Mouse (Mus musculus): ENCODE data around the gene Nfatc4.

The Nfatc4 gene

DNA sequence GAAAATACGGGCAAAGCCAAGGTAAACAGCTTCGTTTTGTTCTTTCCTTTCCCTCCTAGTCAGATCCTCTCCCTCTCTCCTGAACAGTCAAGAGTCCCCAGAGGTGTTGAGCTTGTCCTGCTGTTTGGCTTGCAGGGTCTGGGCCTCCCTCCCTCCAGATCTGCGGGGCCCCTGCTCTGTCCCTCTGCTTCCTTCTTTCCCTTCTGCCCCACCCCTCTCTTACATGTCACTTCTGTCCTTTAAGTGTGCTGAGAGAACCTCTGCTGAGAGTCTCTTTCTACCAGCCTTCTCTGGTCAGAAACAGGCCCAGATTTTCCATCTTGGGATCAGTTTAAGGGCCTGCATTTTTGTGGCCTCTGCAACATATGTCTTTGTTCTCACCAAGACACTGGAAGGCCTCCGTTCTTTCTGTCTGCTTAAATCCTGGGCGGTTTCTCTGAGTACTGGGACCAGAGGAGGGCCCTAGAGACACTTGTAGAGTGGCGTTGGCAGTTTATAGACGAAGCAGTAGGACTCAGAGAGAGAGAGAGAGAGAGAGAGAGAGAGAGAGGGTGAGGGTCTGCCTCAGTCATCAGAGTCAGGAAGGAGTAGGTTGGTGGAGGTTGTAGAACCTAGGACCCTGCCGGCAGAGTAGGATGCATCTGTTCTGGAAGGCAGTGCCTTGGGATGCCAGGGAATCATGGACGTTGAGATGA lies 31.6 kb downstream of the Nfatc4 start:
- DNase-seq (ENCODE audit: low spot score), result no peak

DNA sequence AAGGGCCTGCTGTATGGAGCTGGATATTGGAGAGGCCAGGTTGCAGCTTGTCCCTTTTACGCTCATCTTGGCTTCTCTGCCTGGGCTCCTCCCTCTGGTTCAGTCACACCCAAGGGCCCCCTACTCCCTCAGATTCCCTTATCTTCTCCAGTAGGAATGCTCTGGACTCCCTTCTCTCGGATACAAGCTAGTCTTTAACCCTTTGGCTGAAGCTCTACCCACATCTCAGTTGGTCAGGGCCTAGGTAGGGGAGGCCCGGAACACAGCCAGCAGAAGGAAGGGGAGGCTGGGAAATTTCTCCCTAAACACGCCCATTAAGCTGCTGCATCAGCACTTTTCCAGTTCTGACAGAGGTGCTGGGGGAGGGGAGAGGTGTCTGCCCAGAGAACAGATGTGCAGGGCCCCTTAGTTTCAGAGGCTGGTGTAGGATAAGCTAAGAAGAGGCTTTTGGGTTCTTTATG lies 32.2 kb downstream of the Nfatc4 start:
- DNase-seq (ENCODE audit: low spot score), result no peak

DNA sequence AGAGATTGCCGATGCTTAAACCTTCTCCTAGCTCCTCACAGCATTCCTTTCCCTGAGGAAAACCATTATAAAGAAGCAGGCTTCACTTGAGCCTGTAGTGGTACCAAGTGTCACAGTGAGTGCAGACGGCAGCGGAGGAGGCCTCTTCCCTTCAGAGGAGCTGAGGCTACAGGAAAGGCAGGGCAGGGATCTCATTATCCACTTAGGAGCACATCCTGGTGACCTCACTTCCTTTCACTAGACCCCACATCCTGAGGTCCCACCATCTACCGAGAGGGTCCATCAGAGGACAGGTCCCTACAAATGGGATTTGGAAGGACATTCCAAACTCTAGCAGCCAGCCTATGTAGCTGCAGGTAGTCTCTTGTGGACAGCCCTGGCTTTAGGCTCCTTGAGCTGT lies 34.6 kb downstream of the Nfatc4 start:
- DNase-seq (ENCODE audit: low spot score), result no peak

DNA sequence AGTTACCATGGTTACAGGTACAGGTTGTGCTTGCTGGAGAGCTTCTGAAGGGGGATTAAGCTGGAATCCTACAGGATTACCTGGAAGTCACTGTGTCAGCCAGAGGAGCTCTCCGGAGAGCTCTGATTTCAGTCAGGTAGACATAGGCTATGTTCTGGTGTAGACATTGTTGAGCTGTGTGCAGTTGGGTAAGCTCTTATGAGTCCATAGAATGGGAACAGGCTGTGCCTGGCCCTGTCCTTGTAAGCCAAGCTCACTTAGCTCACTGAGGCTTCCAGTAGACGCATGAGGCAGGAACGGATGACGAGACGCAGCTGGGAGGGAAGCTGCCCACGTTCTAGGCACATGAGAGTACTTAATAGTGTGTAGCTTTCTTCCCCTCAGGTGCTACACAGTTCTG lies 39.2 kb downstream of the Nfatc4 start:
- no peak for DNase-seq (ENCODE audit: low spot score)

DNA sequence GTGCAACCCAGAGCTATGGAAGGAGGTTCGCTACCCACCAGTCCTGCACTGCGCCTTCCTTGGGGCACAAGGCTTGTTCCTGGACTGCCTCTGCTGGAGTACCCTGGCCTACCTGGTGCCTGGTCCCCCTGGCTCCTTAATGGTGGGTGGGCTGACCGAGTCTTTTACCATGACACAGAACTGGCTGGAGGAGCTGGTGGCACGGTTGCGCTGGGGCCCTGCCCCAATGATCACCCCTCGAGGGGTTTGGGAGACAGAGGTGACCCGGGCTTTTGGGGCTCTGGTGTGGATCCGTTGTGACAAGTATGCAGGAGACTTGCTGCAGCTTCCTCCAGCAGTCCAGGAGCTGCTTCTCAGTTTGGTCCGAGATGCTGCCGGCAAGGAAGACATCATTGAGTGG lies 40.0 kb downstream of the Nfatc4 start:
- no peak for DNase-seq (ENCODE audit: low spot score)

DNA sequence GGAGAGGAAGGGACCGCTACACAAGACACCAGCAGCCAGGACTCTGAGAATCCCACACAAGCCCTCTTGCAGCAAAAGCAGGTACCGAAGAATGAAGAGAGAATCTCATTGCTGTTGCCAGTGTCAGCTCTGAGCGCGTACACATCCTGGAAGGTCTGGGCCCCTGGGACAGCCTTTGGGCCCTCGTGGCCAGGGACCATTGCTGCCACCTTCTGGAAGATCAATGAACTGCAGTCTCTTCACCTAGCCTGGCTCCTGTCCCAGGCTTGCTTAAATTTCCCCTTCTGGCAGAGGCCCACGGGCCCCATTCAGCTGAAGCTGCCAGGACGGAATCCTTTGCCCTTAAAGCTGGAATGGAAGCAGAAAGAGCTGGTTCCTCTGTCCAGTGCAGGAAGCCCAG lies 40.8 kb downstream of the Nfatc4 start:
- DNase-seq (ENCODE audit: low spot score), result no peak

DNA sequence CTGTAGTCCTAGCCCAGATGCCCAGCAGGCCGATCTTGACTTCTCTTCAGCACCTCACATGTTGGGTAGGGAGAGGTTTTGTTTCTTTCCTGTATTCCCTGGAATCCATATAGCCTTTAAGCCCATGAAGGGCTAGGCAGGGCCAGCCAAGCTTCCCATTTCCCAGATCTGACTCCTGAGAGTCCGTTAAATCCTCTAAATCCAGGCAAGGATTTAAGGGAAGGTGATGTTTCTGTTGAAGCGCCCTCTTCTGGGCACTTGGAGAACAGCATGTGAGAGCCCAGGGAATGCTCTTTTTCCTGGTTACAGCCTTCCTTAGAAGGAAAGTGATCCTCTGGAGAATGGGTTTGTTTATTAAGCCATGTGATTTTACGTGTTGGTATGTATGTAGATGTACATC lies 44.0 kb downstream of the Nfatc4 start:
- DNase-seq (ENCODE audit: low spot score), result peak; percentile 39

DNA sequence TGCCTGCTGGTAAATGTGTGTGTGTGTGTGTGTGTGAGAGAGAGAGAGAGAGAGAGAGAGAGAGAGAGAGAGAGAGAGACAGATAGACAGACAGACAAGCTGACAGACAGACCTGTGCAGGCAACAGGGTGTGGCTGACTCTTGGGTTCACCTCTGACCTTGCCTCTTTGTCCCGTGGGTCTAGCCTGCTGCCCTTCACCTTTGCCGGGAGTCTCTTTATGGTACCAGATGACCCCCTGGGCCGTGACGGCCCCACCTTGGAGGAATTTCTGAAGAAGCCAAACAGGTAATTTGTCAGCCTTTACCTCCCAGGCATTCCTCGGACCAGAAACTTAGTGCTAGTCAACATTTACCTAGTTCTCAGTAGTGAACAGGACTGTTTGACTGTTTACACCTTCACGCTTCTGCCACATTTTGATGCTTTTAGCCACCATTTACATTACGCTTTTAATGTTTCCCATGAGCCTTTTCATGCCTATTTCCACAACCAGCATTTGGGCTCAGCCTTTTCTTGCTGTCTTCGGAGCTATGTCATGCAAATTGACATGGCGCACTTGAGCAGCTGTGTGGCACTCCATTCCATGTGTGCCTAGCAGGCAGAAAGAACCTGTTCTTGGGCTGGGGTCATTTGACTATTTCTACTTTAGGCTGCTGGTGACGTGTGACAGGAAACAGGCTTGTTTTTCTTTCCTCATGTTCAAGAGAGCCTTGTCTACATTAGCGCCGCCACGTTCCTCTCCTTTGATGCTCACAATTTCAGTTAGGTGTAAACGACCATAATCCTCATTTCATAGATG lies 45.5 kb downstream of the Nfatc4 start:
- DNase-seq (ENCODE audit: low spot score), result no peak

DNA sequence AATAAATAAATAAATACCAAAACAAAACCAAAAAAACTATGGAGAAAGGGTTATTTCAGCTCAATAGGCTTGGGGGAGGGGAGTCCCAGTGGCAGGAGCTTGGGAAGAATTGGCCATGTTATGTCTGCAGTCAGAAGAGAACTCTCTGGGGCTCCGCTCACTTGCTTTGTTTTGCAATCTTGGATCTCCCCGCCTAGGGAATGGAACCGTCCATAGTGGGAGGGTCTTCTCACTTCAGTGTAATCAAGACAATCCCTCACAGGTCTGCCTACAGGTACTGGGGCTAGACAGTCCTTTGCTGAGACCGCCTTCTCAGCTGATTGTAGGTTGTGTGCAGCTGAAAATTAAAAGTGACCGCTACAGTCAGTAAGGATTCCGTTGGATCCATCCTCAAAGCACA lies 46.6 kb downstream of the Nfatc4 start:
- DNase-seq (ENCODE audit: low spot score), result no peak

DNA sequence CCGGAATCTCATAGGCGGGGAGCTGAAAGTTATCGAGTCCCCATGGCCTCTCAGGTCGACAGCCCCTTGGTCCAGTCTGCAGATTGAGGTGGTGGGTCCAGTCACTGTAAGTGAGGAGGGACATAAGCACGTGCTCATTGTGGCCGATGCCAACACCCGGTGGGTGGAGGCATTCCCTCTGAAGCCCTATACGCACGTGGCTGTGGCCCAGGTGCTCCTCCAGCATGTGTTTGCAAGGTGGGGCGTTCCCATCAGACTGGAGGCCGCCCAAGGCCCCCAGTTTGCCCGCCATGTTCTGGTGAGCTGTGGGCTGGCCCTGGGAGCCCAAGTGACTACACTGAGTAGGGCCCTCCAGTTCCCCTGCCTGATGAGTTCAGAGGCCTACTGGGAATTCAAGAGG lies 49.1 kb downstream of the Nfatc4 start:
- DNase-seq (ENCODE audit: low spot score), result no peak

DNA sequence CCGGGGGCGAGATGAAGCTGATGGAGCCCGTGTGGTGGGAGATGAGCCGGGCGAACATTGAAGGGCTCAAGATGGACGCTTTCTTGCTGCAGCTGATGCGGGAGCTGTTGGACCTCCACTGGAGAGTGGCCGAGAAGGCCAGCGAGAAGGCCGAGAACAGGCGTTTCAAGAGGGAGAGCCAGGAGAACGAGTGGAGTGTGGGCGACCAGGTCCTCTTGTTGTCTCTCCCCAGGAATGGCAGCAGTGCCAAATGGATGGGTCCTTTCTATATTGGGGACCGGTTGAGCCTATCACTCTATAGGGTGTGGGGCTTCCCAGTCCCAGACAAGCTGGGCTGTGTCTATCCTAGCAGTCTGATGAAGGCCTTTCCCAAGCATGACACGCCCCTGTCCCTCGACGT lies 49.6 kb downstream of the Nfatc4 start:
- no peak for DNase-seq (ENCODE audit: low spot score)

DNA sequence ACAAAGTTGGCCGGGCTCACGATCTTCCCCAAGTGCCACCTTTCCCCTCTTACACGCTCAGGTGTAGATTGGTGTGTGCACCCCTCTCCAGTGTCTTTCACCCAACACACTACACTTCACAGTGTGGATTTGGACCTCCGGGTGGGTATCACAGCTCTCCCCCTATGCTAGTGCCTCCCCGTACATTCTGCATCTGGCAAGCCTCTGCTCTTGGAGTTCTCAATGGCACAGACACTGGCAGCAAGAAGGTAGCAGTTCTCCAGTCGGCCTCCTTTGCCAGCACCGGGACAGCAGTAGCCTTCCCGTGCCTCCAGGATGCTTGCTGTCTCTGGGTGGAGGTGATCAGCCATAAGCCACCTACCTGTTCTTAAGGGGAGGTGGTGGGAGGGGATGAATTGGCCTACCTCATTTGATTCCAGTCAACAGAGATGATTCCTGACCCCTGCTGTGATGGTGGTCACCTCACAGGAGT lies 50.3 kb downstream of the Nfatc4 start:
- no peak for DNase-seq (ENCODE audit: low spot score)

DNA sequence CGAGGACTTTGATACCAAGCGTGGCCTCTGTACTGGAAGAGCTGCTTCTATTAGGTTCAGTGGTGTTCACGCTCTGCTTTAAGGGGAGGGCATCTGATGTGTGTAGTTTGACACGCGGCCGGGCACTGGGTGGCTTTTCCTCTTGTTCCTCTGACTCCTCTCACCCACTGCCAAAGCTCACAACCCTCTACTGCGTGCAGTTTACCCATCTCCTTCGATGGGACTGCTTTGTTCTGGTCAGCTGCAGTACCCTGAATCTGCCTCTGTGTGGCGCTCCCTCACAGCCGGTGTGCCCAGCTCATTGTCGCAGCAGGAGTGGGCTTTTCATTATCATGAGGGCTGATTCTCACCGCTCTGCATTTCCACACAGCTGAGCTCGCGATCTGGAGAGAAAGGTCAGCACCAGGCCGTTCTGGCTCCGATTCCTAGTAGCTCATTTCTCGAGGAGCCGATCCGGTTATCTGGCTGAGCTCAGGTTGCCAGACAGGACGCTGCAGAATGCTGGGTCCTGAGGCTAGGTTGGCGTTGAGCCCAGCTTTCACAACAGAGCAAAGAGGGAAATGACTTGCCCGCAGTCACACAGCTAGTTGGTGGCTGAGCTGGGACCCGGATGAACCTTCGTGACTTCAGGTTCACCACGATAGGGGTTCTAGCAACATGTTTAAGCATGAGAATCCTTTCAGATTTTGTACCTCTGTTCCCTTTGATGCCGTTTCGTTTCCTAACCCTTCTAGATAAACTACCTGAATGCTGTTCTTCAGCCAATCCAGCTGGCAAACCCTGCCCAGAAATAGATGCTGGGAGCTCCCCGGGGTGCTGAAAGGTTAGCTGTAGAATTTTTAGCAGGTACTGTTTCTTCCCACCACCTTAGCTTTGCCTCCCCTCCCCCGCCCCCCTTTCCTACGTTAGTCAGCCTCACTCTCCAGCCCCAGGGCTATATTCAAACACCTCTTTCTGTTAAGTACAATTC lies 51.1 kb downstream of the Nfatc4 start:
- DNase-seq (ENCODE audit: low spot score), result peak; percentile 52

DNA sequence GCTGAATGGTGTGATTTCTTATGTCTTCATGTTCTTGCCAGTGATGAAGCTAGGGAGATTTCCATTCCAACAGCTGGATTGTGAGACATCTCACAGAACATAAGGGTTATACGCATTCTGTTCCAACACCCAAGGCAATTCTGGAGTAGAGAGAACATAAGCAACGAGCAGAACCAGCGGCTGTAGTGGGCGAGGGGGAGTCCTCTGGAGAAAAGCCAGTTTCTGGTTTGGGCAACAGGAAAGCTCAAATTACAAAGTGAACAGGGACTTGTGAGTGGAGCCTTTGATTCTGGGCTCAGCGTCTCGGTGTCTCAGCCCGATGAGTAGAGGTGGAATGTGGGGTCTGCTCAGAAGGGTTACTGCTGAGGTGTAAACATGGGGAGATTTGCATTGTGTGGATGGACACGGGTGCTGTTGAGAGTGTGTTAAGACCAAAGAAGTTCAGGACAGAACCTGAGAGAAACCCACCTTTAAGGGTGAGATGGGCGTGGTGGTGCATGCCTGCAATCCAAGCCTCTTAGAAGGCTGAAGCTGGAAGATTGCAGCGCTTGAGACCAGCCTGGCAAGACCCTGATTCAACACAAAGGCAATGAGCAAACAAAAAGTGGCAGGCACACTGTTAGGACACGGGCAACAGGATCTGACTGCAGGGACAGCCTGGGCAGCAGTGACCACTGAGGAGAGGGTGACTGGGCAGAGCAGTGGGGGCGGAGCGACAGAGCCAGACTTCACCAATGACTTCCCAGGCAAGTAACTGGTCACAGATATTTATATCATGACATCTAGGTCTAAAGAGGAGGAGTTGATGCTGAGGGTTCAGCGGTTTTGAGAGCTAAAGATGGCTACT lies 54.7 kb downstream of the Nfatc4 start:
- DNase-seq (ENCODE audit: low spot score), result no peak

DNA sequence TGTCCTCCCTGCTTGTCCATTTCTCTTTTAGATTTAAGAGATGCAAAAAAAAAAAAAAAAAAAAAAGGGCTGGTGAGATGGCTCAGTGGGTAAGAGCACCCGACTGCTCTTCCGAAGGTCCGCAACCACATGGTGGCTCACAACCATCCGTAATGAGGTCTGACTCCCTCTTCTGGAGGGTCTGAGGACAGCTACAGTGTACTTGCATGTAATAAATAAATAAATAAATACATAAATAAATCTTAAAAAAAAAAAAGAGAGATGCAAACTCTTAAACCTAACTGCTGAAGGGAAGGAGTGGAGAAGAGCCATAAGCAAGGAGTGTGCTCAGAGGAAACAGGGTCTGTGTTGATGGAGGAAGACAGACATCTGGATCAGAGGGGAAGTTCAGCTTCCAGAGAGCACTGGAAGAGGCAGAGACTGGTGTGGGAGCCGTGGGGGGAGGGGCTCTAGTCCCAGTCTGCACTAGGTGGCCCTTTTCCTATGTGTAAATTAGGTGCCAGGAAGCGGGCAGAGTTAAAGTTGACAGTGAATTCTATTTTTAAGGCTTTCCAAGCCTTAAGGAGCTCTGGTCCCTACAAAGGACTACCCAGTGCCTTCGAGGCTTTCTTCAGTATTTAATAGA lies 55.5 kb downstream of the Nfatc4 start:
- DNase-seq (ENCODE audit: low spot score), result no peak

DNA sequence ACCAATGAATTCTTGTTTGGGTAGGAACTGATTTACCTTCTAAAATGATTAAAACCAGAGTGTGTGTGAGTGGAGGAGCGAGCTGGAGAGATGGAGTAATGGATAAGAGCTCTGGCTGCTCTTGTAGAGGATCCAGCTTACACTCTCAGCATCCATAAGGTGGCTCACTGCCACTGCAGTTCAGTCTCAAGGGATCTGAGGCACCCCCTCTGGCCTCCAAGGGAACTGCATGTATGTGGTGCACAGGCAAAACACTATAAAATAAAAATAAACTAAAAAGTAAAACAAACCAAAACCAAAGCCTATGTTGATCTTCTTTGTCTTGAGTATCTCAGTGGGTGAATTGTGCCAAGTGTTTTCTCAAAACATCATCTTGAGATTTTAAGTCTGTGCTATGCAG lies 56.7 kb downstream of the Nfatc4 start:
- peak; percentile 70 for DNase-seq (ENCODE audit: low spot score)

DNA sequence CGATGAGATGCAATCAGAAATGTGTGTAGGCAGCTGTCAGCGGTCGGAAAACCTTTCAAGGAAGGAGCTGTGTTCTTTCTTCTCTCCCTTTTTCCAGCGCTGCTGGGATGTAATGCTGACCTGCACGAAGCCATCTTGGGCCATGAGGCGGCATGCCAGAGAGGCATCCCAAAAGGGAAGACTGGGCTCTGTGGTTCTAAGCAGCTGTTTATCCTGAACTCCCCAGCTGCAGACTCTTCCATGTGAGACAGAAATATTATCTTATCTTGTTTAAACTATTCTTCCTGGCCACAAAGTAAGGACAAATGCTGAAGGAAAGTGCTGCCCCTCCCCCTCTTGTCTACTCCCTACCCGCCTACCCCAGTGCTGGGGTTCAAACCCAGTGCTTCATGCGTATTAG lies 58.0 kb downstream of the Nfatc4 start:
- DNase-seq (ENCODE audit: low spot score), result no peak

DNA sequence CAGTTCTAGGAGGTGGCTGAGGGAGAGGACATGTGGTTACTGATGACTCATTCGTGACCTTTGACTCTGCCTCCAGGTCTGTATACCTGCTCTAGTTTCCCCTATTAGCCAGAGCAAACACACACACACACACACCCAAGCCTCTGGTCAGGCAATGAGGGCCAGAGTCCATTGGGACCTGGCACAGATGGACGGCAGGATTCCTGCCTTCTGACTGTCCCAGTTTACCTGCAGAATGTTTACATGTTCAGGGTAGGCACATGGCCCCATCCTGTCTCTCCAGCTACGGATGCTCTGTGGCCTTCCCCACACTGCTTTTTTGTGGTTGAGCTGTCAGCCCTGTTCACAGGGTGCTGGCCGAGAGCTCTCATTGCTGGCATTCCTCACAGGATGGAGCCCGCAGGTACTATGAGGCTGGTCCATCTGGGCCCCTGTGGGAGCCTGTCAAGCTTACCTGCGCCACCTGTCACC lies 59.3 kb downstream of the Nfatc4 start:
- no peak for DNase-seq (ENCODE audit: low spot score)

DNA sequence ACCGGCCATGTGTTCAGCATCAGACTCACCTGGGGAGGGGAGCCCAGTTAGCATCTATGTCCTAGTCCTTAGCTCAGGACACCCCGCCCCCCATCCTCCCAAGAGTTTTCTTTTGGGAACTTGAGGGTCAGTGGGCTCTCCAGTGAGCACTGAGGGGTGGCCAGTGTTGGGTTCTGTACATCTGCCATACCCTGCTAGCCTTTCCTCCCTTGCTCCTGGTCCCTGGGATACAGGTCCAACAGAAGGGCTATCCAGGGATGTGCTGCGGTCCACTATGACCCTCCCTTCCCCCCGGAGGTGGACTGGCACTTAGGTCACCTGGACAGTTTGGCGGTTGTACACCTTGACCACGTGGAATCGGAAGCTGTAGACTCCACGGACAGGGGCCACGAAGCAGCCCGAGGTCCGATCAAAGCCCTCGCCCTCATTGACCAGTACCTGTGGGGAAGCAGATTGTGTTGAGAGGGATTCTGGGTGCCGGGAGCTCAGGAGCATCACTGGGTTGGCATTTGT lies 60.3 kb downstream of the Nfatc4 start:
- no peak for DNase-seq (ENCODE audit: low spot score)
